Mouse (Mus musculus): Measurements from ENCODE around the gene Fam3c.

GRCm38 (mm10) chr6:22288737-22289460, 67.1 kb downstream of the Fam3c start:
- TF ChIP-seq CTCF (IDR thresholded peaks at IDR 0.05; ENCODE audit: control insufficient read depth, insufficient read depth, low read length): no peak
- no peak for TF ChIP-seq POLR2A (IDR thresholded peaks at IDR 0.05; ENCODE audit: borderline replicate concordance, control insufficient read depth, low read depth, low read length)
